Mouse (Mus musculus) adrenal gland, adult (tissue): Measurements from ENCODE around the gene Lims1.
"Not testable (repeated sequence)": the region's sequence is repeated elsewhere in the genome, so short reads cannot be mapped to it uniquely, and the experiment has no call there.

Experiments used
- DNase-seq, 2 experiments: peaks; one replicate each; pipeline ENCODE4 v3.0.0; 2022 to 2023; ENCODE audit warnings: low spot score in 1 of 2; ENCODE audit not compliant: inconsistent age in 2 of 2

The Lims1 gene

GRCm38 (mm10) chr10:58323028-58323991 lies at the start of gene Lims1:
Gene Lims1, plus strand, starts transcription at chr10:58323466.
- DNase-seq: peak; percentile 99

GRCm38 (mm10) chr10:58282238-58282637 lies 41.0 kb upstream of the Lims1 start:
- DNase-seq: no peak

GRCm38 (mm10) chr10:58290742-58291141 lies 32.5 kb upstream of the Lims1 start:
- DNase-seq: no peak

GRCm38 (mm10) chr10:58294246-58294645 lies 29.0 kb upstream of the Lims1 start:
- no peak for DNase-seq

GRCm38 (mm10) chr10:58295605-58296004 lies 27.7 kb upstream of the Lims1 start:
- no peak for DNase-seq

GRCm38 (mm10) chr10:58304996-58305395 lies 18.3 kb upstream of the Lims1 start:
- no peak for DNase-seq

- DNase-seq: peak in 1 of 2 experiments; percentile 13
Measured at GRCm38 (mm10) chr10:58306897-58307296, 16.4 kb upstream of the Lims1 start.

- DNase-seq: peak in 1 of 2 experiments; percentile 29
Measured at GRCm38 (mm10) chr10:58310791-58311190, 12.5 kb upstream of the Lims1 start.

- DNase-seq: peak in 1 of 2 experiments; percentile 14
Measured at GRCm38 (mm10) chr10:58312887-58313286, 10.4 kb upstream of the Lims1 start.

GRCm38 (mm10) chr10:58320881-58321280 lies 2.4 kb upstream of the Lims1 start:
- no peak for DNase-seq

GRCm38 (mm10) chr10:58322361-58323027 lies 772 bp upstream of the Lims1 start:
- no peak for DNase-seq

GRCm38 (mm10) chr10:58326271-58326670 lies 3.0 kb downstream of the Lims1 start:
- no peak for DNase-seq

GRCm38 (mm10) chr10:58327836-58328235 lies 4.6 kb downstream of the Lims1 start:
- DNase-seq: not testable (repeated sequence)

GRCm38 (mm10) chr10:58328517-58329108 lies 5.3 kb downstream of the Lims1 start:
- DNase-seq: no peak

- DNase-seq: no peak
Measured at GRCm38 (mm10) chr10:58330635-58331034, 7.4 kb downstream of the Lims1 start.

- no peak for DNase-seq
Measured at GRCm38 (mm10) chr10:58331741-58332140, 8.5 kb downstream of the Lims1 start.

- peak; percentile 46 to 74 for DNase-seq
Measured at GRCm38 (mm10) chr10:58333414-58333813, 10.1 kb downstream of the Lims1 start.

- DNase-seq: no peak
Measured at GRCm38 (mm10) chr10:58336156-58336555, 12.9 kb downstream of the Lims1 start.

GRCm38 (mm10) chr10:58337091-58337490 lies 13.8 kb downstream of the Lims1 start:
- not testable (repeated sequence) for DNase-seq

- no peak for DNase-seq
Measured at GRCm38 (mm10) chr10:58338590-58338989, 15.3 kb downstream of the Lims1 start.

- DNase-seq: no peak
Measured at GRCm38 (mm10) chr10:58341685-58342084, 18.4 kb downstream of the Lims1 start.

- DNase-seq: no peak
Measured at GRCm38 (mm10) chr10:58342199-58342598, 18.9 kb downstream of the Lims1 start.
